Mouse (Mus musculus) forebrain, embryonic 13.5 days (tissue): ENCODE results near the gene Frmpd1. TPM values are rescaled to one million over a fixed set of nuclear protein-coding genes. Genes with fewer than 3 reads are reported as not detected.

ENCODE experiments used
- ATAC-seq: fragments of 200-750 bp; cut with Nextera tagmentation; 2 replicates; pipeline ENCODE4 v1.8.0; 2017
- H3K27ac ChIP-seq: fragments of 300-500 bp; sonication (generic); 2 replicates; pipeline ENCODE4 v1.5.1; 2015; ENCODE audit warnings: inconsistent platforms, mild to moderate bottlenecking, moderate library complexity
- H3K27me3 ChIP-seq: fragments of 300-500 bp; sonication (generic); 2 replicates; pipeline ENCODE4 v1.6.1; 2015; ENCODE audit warnings: mild to moderate bottlenecking, inconsistent platforms
- H3K36me3 ChIP-seq: fragments of 300-500 bp; sonication (generic); 2 replicates; pipeline ENCODE4 v1.6.1; 2015; ENCODE audit warnings: mild to moderate bottlenecking, inconsistent platforms; ENCODE audit not compliant: poor library complexity, severe bottlenecking
- H3K4me1 ChIP-seq: fragments of 300-500 bp; sonication (generic); 2 replicates; pipeline ENCODE4 v1.6.1; 2015; ENCODE audit warnings: inconsistent platforms
- H3K4me2 ChIP-seq: fragments of 300-500 bp; sonication (generic); 2 replicates; pipeline ENCODE4 v1.6.1; 2015; ENCODE audit warnings: inconsistent platforms, mild to moderate bottlenecking, moderate library complexity
- H3K4me3 ChIP-seq: fragments of 300-500 bp; sonication (generic); 2 replicates; pipeline ENCODE4 v1.5.1; 2015; ENCODE audit warnings: mild to moderate bottlenecking, inconsistent platforms
- H3K9ac ChIP-seq: fragments of 300-500 bp; sonication (generic); 2 replicates; pipeline ENCODE4 v1.6.1; 2015; ENCODE audit warnings: mild to moderate bottlenecking, inconsistent platforms
- H3K9me3 ChIP-seq: fragments of 300-500 bp; sonication (generic); replicated peaks from 2 replicates; pipeline ENCODE4 v1.6.1; 2016; ENCODE audit warnings: inconsistent platforms
- WGBS: fragments of 180-500 bp; shearing (Covaris S2); methylation state at CpG from one replicate; pipeline ENCODE4 v1.1.7; 2015; 5-methylcytosine and 5-hydroxymethylcytosine counted together
- polyA plus RNA-seq: library from polyadenylated mRNA; unstranded; fragments of >200 nt; fragmentation: Nextera tagmentation; extraction: Ambion mirVana; gene quantifications from 2 replicates; pipeline ENCODE4 v1.2.1, GENCODE M21; 2015

Gene Frmpd1
- polyA plus RNA-seq, 1 experiment from 2014 or later: 0.98 TPM

GRCm38 (mm10) chr4:45279981-45280548 is 95.4 kb downstream of the Frmpd1 start:
- Histone ChIP-seq H3K27me3 (0 out of 2 replicates have a peak, but pooled peaks cover 3% of the 10 kb centered on the region), H3K4me1 (no peaks in the 10 kb centered on the region), H3K9ac (no peak overlapping the region), H3K4me3 (no peak overlapping the region), H3K36me3 (no peaks in the 10 kb centered on the region), H3K27ac (no peak overlapping the region), H3K9me3 (no peaks in the 10 kb centered on the region), H3K4me2 (no peak overlapping the region)
- 23% methylated on average over 4 of the region's 4 CpGs for WGBS
- peak; percentile 62; the same call in 1 of the 2 replicates for ATAC-seq

- H3K9me3 ChIP-seq: no peaks in the 10 kb centered on the region
- no peak overlapping the region for H3K9ac ChIP-seq
- H3K27ac ChIP-seq: no peak overlapping the region
- 51% methylated on average over 3 of the region's 3 CpGs for WGBS
- ATAC-seq: no peak
- H3K4me3 ChIP-seq: no peak overlapping the region
- H3K4me1 ChIP-seq: no peaks in the 10 kb centered on the region
- H3K27me3 ChIP-seq: no peaks in the 10 kb centered on the region
- no peak overlapping the region for H3K4me2 ChIP-seq
- no peaks in the 10 kb centered on the region for H3K36me3 ChIP-seq
These were observed 101.6 kb downstream of the Frmpd1 start for GRCm38 (mm10) chr4:45286318-45286717.

DNA sequence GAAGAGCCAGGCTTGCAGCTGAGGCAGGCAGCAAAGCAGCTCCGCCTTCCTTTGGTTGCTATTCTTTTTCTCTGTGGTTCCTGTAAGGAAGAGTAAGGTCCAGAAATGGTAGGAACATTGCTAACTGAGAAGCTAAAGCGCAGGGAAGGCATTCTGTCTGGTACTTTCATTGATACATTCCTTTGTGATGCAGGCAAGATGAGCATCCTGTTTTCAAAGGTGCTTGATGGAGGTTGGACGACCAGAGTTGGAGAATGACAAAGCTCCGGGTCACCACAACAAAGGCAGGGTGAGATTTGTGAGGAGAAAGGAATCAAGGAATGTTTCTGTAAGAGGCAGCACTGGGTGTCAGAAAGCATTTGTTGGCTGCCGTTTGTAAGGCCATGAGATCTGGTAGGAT is 103.2 kb downstream of the Frmpd1 start:
- 78% methylated on average over 5 of the region's 5 CpGs for whole genome bisulfite sequencing
- Histone ChIP-seq H3K4me1 (no peaks in the 10 kb centered on the region), H3K4me3 (no peak overlapping the region), H3K4me2 (no peak overlapping the region), H3K9ac (no peak overlapping the region), H3K27ac (no peak overlapping the region), H3K9me3 (no peaks in the 10 kb centered on the region), H3K36me3 (no peaks in the 10 kb centered on the region), H3K27me3 (no peaks in the 10 kb centered on the region)
- ATAC-seq: no peak

- peak within 1 kb of the TSS; percentile 81 for H3K4me3 ChIP-seq
- peaks cover 22% of the 10 kb centered on the region for H3K36me3 ChIP-seq
- H3K27me3 ChIP-seq: no peaks in the 10 kb centered on the region
- peak within 1 kb of the TSS; percentile 77 for H3K4me2 ChIP-seq
- 20% methylated on average over 27 of the region's 27 CpGs for WGBS
- H3K9me3 ChIP-seq: no peaks in the 10 kb centered on the region
- H3K27ac ChIP-seq: no peak within 1 kb of the TSS
- H3K9ac ChIP-seq: peak within 1 kb of the TSS; percentile 66
- peaks cover 10% of the 10 kb centered on the region for H3K4me1 ChIP-seq
- ATAC-seq: peak; percentile 89
These were observed 112.2 kb downstream of the Frmpd1 start, which contains the start of gene Trmt10b for GRCm38 (mm10) chr4:45296662-45297564. Gene Trmt10b, plus strand, starts transcription at chr4:45297127.

GRCm38 (mm10) chr4:45305536-45305935 is 120.9 kb downstream of the Frmpd1 start:
- no peak for ATAC-seq
- Histone ChIP-seq H3K9me3 (no peaks in the 10 kb centered on the region), H3K36me3 (peaks cover 83% of the 10 kb centered on the region), H3K4me1 (no peaks in the 10 kb centered on the region), H3K4me3 (no peak overlapping the region), H3K4me2 (no peak overlapping the region), H3K27ac (no peak overlapping the region), H3K9ac (no peak overlapping the region), H3K27me3 (no peaks in the 10 kb centered on the region)
- 96% methylated on average over 14 of the region's 14 CpGs for WGBS

DNA sequence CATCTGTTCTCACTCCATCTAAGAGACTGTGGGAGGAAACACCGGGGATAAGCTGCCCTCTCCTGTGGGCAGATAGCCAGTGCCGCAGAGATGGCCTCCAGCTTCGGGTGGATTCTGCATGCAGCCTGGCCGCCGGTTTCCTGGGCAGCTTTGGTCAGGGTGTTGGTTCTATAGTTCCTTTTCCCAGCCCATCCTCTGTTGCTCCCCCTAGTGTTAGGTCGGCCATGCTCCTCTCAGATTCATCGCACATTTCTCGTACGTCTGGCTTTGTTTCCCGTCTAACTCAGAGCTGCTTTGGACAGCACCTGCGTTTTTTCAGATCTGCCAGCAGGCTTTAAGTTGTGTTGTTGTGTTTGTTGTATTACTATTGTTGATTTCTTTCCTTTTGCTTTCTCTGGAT is 123.4 kb downstream of the Frmpd1 start:
- no peak overlapping the region for H3K4me3 ChIP-seq
- no peak for ATAC-seq
- H3K9me3 ChIP-seq: no peaks in the 10 kb centered on the region
- no peak overlapping the region for H3K9ac ChIP-seq
- no peaks in the 10 kb centered on the region for H3K4me1 ChIP-seq
- H3K36me3 ChIP-seq: peaks cover 76% of the 10 kb centered on the region
- H3K27ac ChIP-seq: no peak overlapping the region
- H3K27me3 ChIP-seq: no peaks in the 10 kb centered on the region
- H3K4me2 ChIP-seq: no peak overlapping the region
- 28% methylated on average over 11 of the region's 11 CpGs for WGBS

DNA sequence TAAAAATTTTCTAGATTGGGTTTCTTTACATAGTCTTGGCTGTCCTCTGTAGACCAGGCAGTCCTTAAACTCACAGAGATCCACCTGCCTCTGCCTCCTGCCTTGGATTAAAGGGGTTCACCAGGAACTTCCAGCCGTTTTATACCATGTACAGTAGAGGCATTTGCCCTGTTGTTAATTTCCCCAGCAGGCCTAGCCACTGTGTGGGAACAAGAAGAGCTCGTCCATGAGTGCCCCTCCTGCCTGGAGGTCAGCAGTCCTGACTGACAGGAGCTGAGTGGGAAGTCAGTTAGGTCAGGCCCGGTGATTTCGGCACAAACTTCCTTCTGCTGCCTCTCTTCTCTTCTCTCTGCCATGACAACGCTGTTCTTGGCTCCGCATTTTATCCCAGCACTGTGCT is 123.9 kb downstream of the Frmpd1 start:
- H3K4me1 ChIP-seq: no peaks in the 10 kb centered on the region
- no peaks in the 10 kb centered on the region for H3K9me3 ChIP-seq
- no peaks in the 10 kb centered on the region for H3K27me3 ChIP-seq
- 89% methylated on average over 6 of the region's 6 CpGs for WGBS
- no peak overlapping the region for H3K4me2 ChIP-seq
- no peak for ATAC-seq
- H3K4me3 ChIP-seq: no peak overlapping the region
- H3K36me3 ChIP-seq: peaks cover 74% of the 10 kb centered on the region
- H3K27ac ChIP-seq: no peak overlapping the region
- H3K9ac ChIP-seq: no peak overlapping the region

DNA sequence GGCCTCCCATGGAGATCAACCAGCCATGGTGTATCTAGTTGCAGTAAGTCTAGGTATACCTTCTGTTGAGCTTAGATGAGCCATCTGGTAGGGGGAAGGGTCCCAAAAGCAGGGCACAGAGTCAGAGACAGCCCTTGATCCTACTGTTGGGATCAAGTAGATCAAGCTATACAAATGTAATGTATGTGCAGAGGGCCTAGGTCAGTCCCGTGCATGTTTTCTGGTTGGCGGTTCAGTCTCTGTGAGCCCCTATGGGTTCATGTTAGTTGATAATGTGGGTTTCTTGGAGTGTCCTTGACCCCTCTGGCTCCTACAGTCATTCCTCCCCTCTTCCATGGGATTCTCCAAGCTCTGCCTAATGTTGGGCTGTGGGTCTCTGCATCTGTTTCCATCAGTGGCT is 126.4 kb downstream of the Frmpd1 start:
- no peak for ATAC-seq
- no peak overlapping the region for H3K9ac ChIP-seq
- no peaks in the 10 kb centered on the region for H3K9me3 ChIP-seq
- H3K27me3 ChIP-seq: no peaks in the 10 kb centered on the region
- no peak overlapping the region for H3K4me3 ChIP-seq
- no peak overlapping the region for H3K4me2 ChIP-seq
- peaks cover 71% of the 10 kb centered on the region for H3K36me3 ChIP-seq
- no peaks in the 10 kb centered on the region for H3K4me1 ChIP-seq
- WGBS: 98% methylated on average over 2 of the region's 2 CpGs
- no peak overlapping the region for H3K27ac ChIP-seq

- peak overlapping the region; percentile 90 for H3K4me3 ChIP-seq
- H3K9me3 ChIP-seq: no peaks in the 10 kb centered on the region
- ATAC-seq: peak; percentile 89
- peaks cover 16% of the 10 kb centered on the region for H3K4me1 ChIP-seq
- peaks cover 26% of the 10 kb centered on the region for H3K27me3 ChIP-seq
- peak overlapping the region; percentile 77 for H3K27ac ChIP-seq
- H3K9ac ChIP-seq: peak overlapping the region; percentile 93
- H3K4me2 ChIP-seq: peak overlapping the region; percentile 80
- H3K36me3 ChIP-seq: peaks cover 28% of the 10 kb centered on the region
- 1% methylated on average over 56 of the region's 56 CpGs for WGBS
These were observed 135.6 kb downstream of the Frmpd1 start for GRCm38 (mm10) chr4:45320159-45320816.

- H3K4me2 ChIP-seq: no peak overlapping the region
- H3K4me3 ChIP-seq: no peak overlapping the region
- 0 out of 2 replicates have a peak, but pooled peaks cover 2% of the 10 kb centered on the region for H3K27me3 ChIP-seq
- 79% methylated on average over 7 of the region's 7 CpGs for WGBS
- H3K9ac ChIP-seq: no peak overlapping the region
- H3K4me1 ChIP-seq: no peaks in the 10 kb centered on the region
- H3K27ac ChIP-seq: no peak overlapping the region
- ATAC-seq: no peak
- H3K36me3 ChIP-seq: no peaks in the 10 kb centered on the region
- H3K9me3 ChIP-seq: no peaks in the 10 kb centered on the region
These were observed 146.5 kb downstream of the Frmpd1 start for GRCm38 (mm10) chr4:45331139-45331538.

DNA sequence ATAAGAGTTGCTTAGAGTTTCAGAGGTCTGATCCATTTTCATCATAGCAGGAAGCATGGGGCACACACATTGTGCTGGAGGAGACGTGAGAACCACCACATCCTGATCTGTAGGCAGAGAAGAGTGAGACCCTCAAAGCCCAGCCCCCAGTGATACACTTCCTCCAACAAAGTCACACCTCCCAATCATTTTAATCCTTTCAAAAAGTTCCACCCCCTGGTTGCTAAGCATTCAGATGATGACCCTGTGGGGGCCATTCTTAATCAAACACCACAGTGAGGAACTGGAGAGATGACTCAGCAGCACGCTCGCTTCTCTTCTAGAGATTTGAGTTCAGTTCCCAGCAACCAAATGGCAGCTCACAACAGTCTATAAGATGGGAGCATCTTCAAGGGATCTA is 147.8 kb downstream of the Frmpd1 start:
- no peaks in the 10 kb centered on the region for H3K9me3 ChIP-seq
- no peak for ATAC-seq

More for the DNA sequence above, 147.8 kb downstream of the Frmpd1 start:
- WGBS: 76% methylated on average over 3 of the region's 3 CpGs
- Histone ChIP-seq H3K9ac (no peak overlapping the region), H3K4me1 (no peaks in the 10 kb centered on the region), H3K36me3 (no peaks in the 10 kb centered on the region), H3K4me2 (no peak overlapping the region), H3K4me3 (no peak overlapping the region), H3K27ac (no peak overlapping the region), H3K27me3 (no peaks in the 10 kb centered on the region)
